Mouse (Mus musculus) heart, postnatal 0 days (tissue): ENCODE results near the gene Alox12e. TPM values are rescaled to one million over a fixed set of nuclear protein-coding genes. Genes with fewer than 3 reads are reported as not detected.

Experiments
- ATAC-seq: fragments of 200-750 bp; cut with Nextera tagmentation; 2 replicates; pipeline ENCODE4 v1.8.0; 2017; ENCODE audit warnings: low read depth, moderate number of reproducible peaks, moderate library complexity; ENCODE audit not compliant: insufficient read depth
- DNase-seq: peaks from one replicate; pipeline ENCODE4 v3.0.0-alpha.2; 2016; ENCODE audit warnings: low spot score
- H3K27ac ChIP-seq: fragments of 300-500 bp; sonication (generic); 2 replicates; pipeline ENCODE4 v1.5.1; 2014; ENCODE audit warnings: low read depth, mild to moderate bottlenecking
- H3K27me3 ChIP-seq: fragments of 300-500 bp; sonication (generic); 2 replicates; pipeline ENCODE4 v1.6.1; 2014; ENCODE audit warnings: low read length, mixed read lengths; ENCODE audit not compliant: control insufficient read depth, insufficient read depth
- H3K36me3 ChIP-seq: fragments of 300-500 bp; sonication (generic); replicated peaks from 2 replicates; pipeline ENCODE4 v1.6.1; 2014; ENCODE audit warnings: low read length, mixed read lengths; ENCODE audit not compliant: control insufficient read depth, insufficient read depth
- H3K4me1 ChIP-seq: fragments of 300-500 bp; sonication (generic); 2 replicates; pipeline ENCODE4 v1.6.1; 2014; ENCODE audit warnings: antibody characterized with exemption; ENCODE audit not compliant: control insufficient read depth, insufficient read depth
- H3K4me2 ChIP-seq: fragments of 300-500 bp; sonication (generic); 2 replicates; pipeline ENCODE4 v1.6.1; 2014; ENCODE audit warnings: low read depth, mild to moderate bottlenecking, low read length, moderate library complexity
- H3K4me3 ChIP-seq: fragments of 300-500 bp; sonication (generic); 2 replicates; pipeline ENCODE4 v1.5.1; 2014; ENCODE audit warnings: low read depth, low read length
- H3K9ac ChIP-seq: fragments of 300-500 bp; sonication (generic); replicated peaks from 2 replicates; pipeline ENCODE4 v1.6.1; 2014; ENCODE audit warnings: low read depth, low read length, mixed read lengths
- H3K9me3 ChIP-seq: fragments of 300-500 bp; sonication (generic); replicated peaks from 2 replicates; pipeline ENCODE4 v1.6.1; 2016; ENCODE audit warnings: low read length; ENCODE audit not compliant: control insufficient read depth
- CTCF ChIP-seq: IDR thresholded peaks from 2 replicates; pipeline ENCODE4 v1.5.1; 2016; ENCODE audit warnings: antibody characterized with exemption, control low read depth, low read depth
- EP300 ChIP-seq: IDR thresholded peaks from 2 replicates; pipeline ENCODE4 v1.6.1; 2016; ENCODE audit warnings: antibody characterized with exemption, low read depth
- WGBS: fragments of 180-500 bp; shearing (Covaris S2); extraction: QIAGEN DNeasy Blood & Tissue Kit; methylation state at CpG from one replicate; pipeline ENCODE4 v1.1.7; 2014; 5-methylcytosine and 5-hydroxymethylcytosine counted together
- polyA plus RNA-seq: library from polyadenylated mRNA; unstranded; fragments of >200 nt; fragmentation: Nextera tagmentation; extraction: Ambion mirVana; gene quantifications from 2 replicates; pipeline ENCODE4 v1.2.1, GENCODE M21; 2015
- total RNA-seq: library from RNA; depleted of rRNA; stranded (reverse); fragments of >200 nt; gene quantifications from 2 replicates; pipeline ENCODE4 v1.2.3, GENCODE M21; 2014; ENCODE audit warnings: low replicate concordance

The Alox12e gene
- total and polyA plus RNA-seq, 2 experiments from 2014 or later, result not detected

DNA sequence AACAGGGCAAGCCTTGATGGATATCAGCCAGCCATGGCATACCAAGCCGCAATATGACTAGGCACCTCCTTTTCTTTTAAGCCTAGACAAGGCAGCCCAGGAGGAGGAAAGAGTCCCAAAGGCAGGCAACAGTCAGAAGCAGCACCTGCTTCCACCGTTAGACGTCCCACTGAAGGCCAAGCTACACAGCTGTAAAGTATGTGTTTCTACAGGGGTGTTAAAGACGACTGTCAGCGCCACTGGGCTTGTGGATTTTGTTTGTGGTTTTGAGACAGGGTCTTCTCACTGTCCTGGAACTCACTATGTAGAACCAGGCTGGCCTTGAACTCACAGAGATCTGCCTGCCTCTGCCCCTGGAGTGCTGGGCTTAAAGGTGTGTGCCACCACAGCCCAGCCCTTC is 36.7 kb downstream of the Alox12e start:
- no peak for DNase-seq
- Histone ChIP-seq H3K27ac (no peak overlapping the region), H3K9me3 (no peaks in the 10 kb centered on the region), H3K4me3 (no peak overlapping the region), H3K36me3 (no peaks in the 10 kb centered on the region), H3K4me1 (no peaks in the 10 kb centered on the region), H3K4me2 (no peak overlapping the region), H3K27me3 (no peaks in the 10 kb centered on the region), H3K9ac (no peak overlapping the region)
- WGBS, result 55% methylated on average over 5 of the region's 5 CpGs
- ATAC-seq, result no peak
- TF ChIP-seq EP300, result no peak
- no peak for TF ChIP-seq CTCF

GRCm38 (mm10) chr11:70284757-70285156 is 37.7 kb downstream of the Alox12e start:
- H3K27me3 ChIP-seq, result no peaks in the 10 kb centered on the region
- no peaks in the 10 kb centered on the region for H3K9me3 ChIP-seq
- H3K27ac ChIP-seq, result no peak overlapping the region
- 59% methylated on average over 3 of the region's 3 CpGs for WGBS
- no peak overlapping the region for H3K4me2 ChIP-seq
- no peak for TF ChIP-seq CTCF
- no peak for TF ChIP-seq EP300
- no peak for DNase-seq
- ATAC-seq, result no peak
- no peaks in the 10 kb centered on the region for H3K4me1 ChIP-seq
- no peak overlapping the region for H3K4me3 ChIP-seq
- no peak overlapping the region for H3K9ac ChIP-seq
- H3K36me3 ChIP-seq, result no peaks in the 10 kb centered on the region

DNA sequence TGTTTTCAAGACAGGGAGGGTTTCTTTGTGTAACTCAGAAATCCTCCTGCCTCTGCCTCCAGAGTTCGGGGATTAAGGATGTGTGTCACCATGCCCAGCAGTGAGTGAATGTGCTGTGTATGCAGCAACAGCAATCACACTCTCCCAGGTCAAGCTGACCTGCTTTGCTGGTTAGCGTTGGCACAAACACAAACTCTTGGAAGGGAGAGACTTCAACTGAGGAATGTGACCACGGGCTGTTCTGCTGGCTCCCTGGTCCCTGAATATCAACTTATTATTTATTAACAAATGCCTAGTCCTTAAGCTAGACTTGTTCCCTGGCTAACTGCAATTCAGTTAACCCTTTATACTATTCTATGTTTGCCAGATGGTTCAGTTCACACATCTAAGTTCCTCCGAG is 38.8 kb downstream of the Alox12e start:
- DNase-seq, result no peak
- H3K4me1 ChIP-seq, result no peaks in the 10 kb centered on the region

DNA sequence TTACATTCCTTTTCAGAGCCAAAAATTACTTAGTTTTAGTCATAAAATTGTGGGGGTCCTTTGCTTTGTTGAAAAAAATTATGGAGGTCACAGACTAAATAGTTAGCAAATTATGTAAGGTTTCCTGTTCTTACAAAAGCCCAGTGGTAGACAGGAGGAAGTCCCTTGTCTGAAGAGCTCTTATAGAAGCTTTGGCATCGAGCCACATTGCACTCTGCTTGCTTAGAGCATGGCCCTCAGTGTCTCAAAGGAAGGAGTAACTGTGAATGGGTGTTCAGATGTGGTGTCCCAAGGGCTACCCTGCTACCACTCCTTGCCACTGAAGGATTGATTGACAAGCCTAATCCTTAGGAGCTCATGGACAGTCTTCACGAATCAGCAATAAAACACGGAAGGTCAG is 42.0 kb downstream of the Alox12e start:
- peak; percentile 53 for DNase-seq

More for the DNA sequence above, 38.8 kb downstream of the Alox12e start:
- 68% methylated on average over 4 of the region's 4 CpGs for WGBS
- no peaks in the 10 kb centered on the region for H3K27me3 ChIP-seq
- no peaks in the 10 kb centered on the region for H3K9me3 ChIP-seq
- no peak overlapping the region for H3K4me3 ChIP-seq
- TF ChIP-seq EP300 (no peak), CTCF (no peak)
- no peak overlapping the region for H3K9ac ChIP-seq
- H3K27ac ChIP-seq, result no peak overlapping the region
- H3K4me2 ChIP-seq, result no peak overlapping the region
- H3K36me3 ChIP-seq, result no peaks in the 10 kb centered on the region
- ATAC-seq, result no peak

GRCm38 (mm10) chr11:70278961-70279360 is 43.5 kb downstream of the Alox12e start:
- no peak for DNase-seq
- H3K9ac ChIP-seq, result no peak overlapping the region
- H3K4me1 ChIP-seq, result no peaks in the 10 kb centered on the region
- H3K9me3 ChIP-seq, result no peaks in the 10 kb centered on the region
- no peak overlapping the region for H3K27ac ChIP-seq
- no peak overlapping the region for H3K4me3 ChIP-seq
- TF ChIP-seq CTCF (no peak), EP300 (no peak)
- 69% methylated on average over 3 of the region's 3 CpGs for WGBS
- H3K36me3 ChIP-seq, result no peaks in the 10 kb centered on the region
- no peak overlapping the region for H3K4me2 ChIP-seq
- ATAC-seq, result no peak
- no peaks in the 10 kb centered on the region for H3K27me3 ChIP-seq

More for the DNA sequence above, 42.0 kb downstream of the Alox12e start:
- ATAC-seq, result no peak
- 51% methylated on average over 3 of the region's 3 CpGs for WGBS
- Histone ChIP-seq H3K9me3 (no peaks in the 10 kb centered on the region), H3K36me3 (no peaks in the 10 kb centered on the region), H3K4me2 (no peak overlapping the region), H3K4me3 (no peak overlapping the region), H3K4me1 (no peaks in the 10 kb centered on the region), H3K27me3 (no peaks in the 10 kb centered on the region), H3K27ac (no peak overlapping the region), H3K9ac (no peak overlapping the region)
- TF ChIP-seq CTCF, result no peak
- TF ChIP-seq EP300, result no peak

GRCm38 (mm10) chr11:70271641-70272040 is 50.8 kb downstream of the Alox12e start:
- DNase-seq, result no peak
- H3K9me3 ChIP-seq, result no peaks in the 10 kb centered on the region
- H3K36me3 ChIP-seq, result no peaks in the 10 kb centered on the region
- H3K9ac ChIP-seq, result no peak overlapping the region
- 0 out of 2 replicates have a peak, but pooled peaks cover 4% of the 10 kb centered on the region for H3K4me1 ChIP-seq
- no peak overlapping the region for H3K4me3 ChIP-seq
- 75% methylated on average over 7 of the region's 7 CpGs for WGBS
- H3K27me3 ChIP-seq, result no peaks in the 10 kb centered on the region
- ATAC-seq, result no peak
- H3K4me2 ChIP-seq, result no peak overlapping the region
- H3K27ac ChIP-seq, result no peak overlapping the region
- TF ChIP-seq CTCF (no peak), EP300 (no peak)
